Mouse (Mus musculus) retina, postnatal 1 day (tissue): ENCODE data around the gene Gm20662.

ENCODE experiments used
- DNase-seq: peaks from one replicate; pipeline ENCODE4 v3.0.0-alpha.2; 2012

The Gm20662 gene

DNA sequence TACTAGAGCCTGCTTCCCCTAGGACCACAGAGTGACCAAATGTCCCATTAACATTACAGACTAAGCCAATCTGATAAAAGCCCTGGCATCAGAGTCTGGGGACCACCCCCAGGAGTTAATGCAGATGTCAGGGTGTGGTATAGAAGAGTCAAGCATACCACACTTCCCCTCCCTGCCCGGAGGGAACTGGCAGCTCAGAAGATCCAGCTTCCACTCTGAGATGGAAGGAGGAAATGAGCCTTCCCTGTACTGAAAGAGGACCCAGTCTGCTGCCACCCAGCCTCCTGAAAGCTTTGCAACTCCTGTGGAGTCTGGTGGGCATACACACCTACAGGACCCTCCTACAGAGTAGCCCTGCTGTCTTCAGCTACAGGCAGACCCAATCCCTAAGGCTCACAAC is 58.9 kb downstream of the Gm20662 start:
- no peak for DNase-seq

DNA sequence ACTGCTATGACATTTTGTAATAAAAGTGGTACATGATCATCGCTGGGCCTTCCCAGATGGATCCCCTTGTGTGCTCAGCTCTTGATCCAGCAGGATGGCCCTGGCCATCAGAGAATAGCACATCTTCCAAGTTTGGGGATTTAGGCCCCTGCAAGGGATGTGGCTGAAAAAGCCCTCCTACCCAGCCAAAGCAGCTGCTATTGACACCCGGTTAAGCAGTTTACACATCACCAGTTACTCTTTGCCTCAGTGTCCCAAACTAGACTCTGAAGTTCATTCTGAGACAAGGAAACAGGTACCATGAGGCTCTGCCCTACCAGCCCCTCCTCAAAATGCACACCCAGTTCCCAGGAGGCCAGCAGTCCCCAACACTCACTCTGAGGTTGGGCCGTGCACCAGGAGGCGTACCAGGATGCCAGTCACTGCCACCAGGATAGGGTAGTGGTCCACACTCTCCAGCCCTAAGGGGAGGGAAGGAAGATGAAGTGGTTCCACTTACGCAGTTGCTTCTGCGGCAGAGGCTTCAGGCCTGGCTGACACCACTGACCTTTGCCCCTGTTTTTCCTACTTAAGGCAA is 59.6 kb downstream of the Gm20662 start:
- no peak for DNase-seq

DNA sequence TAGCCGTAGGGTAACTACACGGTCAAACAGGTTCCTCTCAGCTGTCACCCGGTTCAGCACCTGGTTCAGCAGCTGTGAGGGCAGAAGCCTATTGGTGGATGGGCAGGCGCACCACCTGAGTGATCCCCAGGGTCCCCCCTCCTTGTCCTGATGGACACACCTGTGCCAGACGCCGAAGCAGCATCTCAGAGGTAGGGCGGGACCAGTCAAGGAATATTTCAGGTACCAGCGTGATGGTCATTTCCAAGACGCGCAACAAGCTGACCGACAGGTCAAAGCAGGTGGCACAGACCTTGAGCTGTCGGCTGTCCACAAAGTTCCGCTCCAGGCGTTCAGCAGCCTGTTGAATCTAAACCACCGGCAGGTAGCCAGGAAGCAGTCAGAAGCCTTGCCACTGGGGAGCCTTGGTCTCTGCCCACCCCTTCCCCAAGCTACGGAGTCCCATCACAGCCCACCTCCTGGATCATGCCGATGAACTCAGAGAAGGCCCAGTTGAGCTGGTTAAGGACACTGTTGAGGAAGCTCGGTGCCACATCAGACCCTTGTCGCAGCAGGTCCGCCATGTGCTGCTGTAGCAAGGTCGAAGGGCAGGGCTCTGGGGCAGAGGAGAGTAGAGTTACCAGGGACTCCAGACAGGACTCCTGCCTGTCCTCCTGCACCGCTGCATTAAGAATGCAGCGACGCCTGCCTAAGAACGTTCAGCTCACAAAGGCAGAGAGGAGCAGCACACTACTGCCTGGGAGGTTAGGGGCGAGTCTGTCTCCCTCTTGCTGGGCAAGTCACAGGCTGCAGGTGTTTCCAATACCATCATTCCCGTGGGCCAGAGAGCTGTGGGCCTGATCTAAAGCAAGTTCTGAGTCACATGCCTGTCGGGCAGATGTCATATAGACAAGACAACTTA is 60.5 kb downstream of the Gm20662 start:
- DNase-seq: no peak

DNA sequence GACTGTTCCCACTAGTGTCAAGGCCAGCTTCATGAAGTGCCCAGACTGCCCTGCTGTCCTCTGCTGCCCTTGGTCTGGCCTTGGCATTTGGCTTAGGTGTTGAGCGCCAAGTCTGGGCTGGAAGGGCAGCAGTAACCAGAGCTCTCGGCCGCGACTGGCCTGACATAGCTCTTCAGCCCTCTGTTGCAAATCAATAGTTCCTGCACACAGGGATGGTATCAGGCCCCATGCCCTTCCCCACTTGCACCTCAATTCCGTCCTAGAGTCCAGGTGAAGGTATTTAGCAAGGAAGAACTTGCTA is 61.1 kb downstream of the Gm20662 start:
- no peak for DNase-seq

DNA sequence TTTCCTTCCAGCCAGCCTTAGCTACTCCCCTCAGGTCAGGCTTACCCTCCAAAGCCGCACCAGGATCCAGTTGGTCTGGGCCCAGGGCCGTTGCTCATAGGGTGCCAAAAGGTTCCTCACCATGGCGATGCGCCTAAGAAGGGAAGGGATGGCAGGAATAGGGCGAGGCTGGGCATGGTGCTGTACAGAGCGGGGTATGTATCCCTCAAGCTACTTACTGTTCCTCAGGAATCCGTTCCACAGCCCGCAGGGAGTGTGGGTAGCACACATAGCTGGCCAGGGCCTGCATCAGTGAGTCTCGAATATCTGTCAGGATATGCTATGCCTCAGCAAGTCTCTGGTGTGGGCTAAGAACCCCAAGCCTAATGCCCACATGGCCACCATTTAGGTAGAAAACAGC is 62.1 kb downstream of the Gm20662 start:
- DNase-seq: no peak

DNA sequence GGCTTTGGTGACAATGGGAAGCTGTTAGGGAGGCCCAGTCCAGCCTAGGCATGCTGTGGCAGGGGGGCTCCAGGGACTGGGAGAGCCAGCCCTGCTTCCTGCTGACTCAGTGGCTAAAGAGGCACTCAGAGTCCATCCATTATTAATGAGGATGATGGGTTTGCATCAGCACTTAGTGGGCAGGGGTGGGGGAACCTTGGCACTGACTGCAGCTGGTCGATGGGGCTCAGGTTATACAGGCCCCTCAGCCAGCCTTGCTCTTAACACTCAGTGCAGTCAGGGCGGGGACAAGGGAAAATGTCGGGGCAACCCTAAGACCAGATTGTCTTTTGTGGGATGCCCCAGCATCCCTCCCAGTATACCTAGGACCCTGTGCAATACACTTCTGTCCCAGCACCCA is 66.0 kb downstream of the Gm20662 start:
- no peak for DNase-seq

DNA sequence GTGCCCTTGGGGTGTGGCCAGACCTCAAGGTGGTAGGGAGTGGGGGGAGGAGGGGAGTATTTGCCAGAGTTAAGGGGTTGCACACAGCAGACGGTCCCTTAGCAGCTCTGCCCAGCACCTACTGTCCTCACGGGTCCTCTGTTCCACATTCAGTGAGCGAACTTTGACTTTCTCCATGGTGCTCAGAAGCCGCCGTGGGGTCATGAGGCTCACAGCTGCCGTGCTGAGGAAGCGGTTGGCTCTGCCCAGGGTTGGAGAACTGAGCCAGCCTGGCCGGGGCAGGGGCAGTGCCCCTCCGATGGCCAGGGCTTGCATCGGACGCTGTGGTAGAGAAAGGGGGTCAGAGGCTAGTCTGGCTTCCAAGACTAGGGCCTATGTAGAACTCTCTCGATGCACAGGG is 67.2 kb downstream of the Gm20662 start:
- DNase-seq: no peak

DNA sequence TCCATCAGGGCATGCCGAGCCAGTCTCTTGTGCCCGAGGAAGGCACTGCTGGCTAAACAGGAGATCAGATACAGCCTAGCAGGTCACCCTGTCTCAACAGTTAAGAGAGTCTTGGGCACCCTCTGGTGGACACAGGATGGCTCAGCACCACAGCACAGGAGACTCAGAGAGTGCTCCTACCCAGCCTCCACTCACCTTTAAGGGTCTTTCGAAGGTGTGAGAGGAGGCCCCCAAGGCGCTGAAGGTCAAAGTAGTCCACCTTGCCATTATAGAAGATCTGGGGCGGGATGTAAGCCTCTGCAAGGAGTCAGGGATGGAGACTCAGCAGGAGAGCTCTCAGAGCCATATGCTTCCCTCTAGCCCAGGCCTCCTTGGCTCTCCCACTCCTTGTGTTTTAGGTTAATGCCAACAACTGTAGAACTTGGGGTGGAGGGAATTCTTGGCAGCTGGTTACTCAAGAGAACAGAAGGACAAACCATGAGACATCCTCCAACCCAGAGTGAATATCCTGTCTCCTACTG is 69.4 kb downstream of the Gm20662 start:
- DNase-seq: peak; percentile 77

DNA sequence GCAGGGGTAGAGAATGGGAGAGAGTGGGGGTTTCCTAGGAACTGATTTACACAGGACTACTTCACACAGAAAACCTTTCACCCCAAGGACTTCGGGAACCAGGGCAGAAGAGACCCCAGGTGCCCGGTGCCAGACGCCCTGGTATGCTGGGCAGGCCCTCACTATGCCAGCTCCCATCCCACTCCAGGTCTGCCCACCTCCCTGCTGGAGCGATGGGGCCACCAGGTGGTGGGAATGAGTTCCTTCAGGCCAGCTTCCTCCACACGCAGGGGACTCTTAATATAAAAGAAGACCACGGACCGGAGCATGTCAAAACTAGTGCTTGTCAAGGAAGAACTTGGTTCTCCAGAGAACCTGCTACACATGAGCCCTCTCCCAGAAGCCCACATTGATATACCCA is 71.0 kb downstream of the Gm20662 start:
- DNase-seq: no peak

DNA sequence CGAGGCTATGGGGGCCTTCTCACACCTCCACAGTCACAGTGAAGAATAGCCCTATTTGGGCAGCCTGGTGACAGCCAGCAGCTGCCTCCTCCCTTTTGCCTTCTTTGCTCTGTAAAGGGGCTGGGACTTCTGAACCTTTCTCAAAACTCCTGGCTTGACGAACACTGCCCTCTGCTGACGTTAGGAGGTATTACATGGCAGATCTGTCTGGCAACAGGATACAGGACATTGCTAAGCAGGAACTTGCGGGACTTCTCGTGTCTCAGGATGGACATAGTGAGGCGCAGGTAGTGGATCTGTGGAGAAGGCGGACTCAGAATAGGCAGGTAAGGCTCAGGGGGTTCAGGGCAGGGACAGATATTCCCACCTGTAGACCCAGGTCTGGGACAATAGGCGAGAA is 71.8 kb downstream of the Gm20662 start:
- DNase-seq: peak; percentile 90

DNA sequence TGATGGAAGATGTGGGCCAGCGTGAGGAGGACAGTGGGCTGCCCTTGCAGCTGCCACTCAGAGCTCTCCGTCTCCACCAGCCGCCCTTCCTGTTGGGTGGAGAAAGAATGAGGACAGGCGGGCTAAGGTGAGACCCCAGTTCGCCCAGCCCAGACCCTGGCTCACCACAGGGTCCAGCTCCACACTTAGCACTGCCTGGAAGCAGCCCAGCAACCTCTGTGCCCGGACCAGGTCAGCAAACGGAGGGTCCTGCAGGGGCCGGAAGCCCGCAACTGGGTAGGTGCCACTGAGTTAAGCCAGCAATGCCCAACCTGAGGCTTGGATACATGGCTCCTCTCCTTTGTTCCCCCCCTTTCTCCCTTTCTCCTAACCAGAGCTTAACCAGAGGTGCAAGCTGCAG is 72.9 kb downstream of the Gm20662 start:
- no peak for DNase-seq

DNA sequence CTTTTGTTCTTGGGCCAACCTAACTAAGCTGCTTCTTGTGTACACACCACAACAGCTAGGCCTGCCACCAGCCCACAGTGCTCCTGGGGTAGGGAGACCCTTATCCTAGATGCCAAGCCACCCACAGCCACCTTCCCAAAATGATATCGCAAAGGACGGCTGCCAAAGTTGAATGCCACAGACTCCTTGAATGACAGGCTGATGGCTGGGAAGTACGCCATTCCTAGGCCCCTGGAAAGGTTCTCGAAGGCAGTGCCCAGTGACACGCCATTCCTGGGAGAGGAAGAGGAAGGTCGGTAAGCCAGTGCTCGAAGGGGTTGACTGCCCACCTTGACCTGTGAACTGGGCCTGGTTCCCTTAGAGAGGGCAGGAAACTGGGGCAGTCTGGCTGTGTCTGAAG is 73.4 kb downstream of the Gm20662 start:
- DNase-seq: no peak

DNA sequence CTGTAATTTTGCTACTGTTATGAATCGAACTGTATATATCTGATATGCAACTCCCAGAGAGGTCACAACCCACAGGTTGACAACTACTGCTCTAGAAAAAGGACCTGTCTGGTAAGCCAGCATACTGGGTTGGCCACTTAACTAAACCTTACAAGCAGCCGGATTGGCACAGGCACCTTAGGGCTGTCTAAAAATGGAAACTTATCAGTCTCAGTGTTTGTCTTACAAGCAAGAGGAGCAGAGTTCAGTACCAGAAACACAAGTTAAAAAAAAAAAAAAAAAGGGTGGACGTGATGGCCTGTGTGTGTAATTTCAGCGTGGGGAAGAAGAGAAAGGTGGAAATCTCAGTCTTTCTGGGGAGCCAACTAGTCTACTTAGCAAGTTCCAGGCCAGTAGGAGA is 75.7 kb downstream of the Gm20662 start:
- DNase-seq: no peak

DNA sequence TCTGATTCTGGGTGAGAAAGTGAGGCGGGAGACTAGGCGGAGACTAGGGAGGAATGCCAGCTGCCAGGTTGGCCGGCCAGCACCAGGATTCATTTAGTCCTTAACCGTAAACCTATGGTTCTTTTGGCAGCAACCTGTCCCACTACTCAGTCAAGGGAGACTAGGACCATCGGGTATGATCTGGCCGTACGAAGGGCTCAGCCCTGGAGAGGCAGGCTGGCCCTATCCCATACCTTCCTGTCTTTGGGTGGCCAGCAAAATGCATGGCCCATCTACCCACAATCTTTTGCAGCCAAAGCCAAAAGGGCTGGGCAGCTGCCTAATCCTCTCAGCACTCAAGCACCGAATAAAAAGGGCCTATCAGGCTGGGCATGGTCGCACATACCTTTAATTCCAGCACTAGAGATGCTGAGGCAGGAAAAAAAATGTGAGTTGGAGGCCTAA is 76.4 kb downstream of the Gm20662 start:
- no peak for DNase-seq

DNA sequence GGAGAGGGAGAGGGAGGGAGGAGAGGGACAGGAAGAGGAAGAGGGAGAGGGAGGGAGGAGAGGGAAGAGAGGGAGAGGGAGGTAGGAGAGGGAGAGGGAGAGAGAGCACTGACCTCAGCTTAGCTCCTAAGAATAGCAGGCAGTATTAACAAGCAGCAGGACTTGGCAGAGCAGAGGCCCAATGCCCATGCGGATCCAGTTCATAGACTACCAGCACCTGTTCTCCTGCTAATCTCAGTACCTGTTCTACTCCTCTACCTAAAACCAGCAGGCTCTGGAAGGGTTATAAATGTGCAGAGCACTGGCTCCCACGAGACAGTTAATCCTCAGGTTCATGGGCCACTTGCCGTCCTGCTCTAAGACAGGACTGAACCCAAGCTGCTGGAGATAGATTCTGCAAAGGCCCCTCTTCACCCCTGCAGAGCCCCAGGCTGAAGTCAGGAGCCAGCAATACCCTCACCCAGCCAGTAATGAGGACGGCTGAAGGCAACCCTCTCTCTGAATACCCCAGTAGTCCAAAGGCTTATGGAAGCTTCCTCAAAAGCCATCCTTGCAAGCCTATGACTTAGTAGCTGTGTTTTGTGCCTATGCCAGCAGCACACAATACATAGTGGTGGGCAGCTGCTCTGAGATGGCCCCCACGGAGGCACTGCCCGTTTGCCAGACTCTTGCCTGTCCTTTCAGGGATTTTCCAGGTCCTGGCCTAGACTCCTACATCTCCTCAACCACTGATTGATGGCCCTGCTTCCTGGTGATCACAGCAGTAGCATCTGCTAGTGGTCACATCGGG is 77.2 kb downstream of the Gm20662 start:
- no peak for DNase-seq

DNA sequence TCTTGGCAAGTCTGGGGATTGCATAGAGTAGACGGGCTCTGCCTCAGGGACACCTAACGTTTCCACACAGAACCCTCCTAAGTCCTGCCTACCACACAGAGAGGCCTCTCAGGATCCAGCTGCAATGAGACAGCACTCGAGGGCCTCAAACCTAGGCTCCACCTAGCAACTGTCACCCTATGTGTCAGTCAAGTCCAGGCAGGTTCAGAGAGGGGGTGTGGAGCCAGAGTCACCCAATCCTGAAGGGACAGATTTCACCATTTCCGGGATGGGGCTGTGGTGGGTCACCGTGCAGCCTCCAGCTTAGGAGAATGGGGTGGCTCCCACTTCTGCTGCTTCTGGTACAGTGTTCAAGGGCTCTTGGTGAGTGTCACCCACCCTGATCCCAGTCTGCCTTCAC is 84.0 kb downstream of the Gm20662 start, which contains the start of gene Mst1:
Mst1 (plus strand) TSS at position 269 of the 400 bp plus-strand sequence.
- DNase-seq: no peak

DNA sequence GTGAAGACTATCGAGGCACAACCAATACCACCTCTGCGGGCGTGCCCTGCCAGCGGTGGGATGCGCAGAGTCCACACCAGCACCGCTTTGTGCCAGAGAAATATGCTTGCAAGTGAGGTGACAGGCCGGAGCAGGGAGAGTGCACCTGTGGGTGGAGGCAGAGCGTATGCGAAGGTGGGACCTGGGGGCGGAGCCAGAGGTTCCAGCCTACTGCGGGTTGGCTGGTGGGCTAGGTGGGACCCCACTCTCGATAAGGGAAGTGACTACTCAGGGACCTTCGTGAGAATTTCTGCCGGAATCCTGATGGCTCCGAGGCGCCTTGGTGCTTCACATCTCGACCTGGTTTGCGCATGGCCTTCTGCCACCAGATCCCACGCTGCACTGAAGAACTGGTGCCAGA is 86.4 kb downstream of the Gm20662 start:
- DNase-seq: no peak

DNA sequence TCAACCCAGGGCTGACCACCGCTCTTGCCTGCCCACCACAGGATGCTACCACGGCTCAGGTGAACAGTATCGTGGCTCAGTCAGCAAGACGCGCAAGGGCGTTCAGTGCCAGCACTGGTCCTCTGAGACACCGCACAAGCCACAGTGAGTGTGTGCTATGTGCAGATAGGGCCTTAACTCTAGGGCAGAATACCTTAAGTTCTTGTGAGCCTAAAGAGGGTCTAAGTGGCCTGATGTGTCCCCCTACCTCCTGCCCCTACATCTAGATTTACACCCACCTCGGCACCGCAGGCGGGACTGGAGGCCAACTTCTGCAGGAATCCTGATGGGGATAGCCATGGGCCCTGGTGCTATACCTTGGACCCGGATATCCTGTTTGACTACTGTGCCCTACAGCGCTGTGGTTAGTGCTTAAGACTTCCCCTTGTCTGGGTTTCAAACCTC is 86.9 kb downstream of the Gm20662 start, which contains the start of gene Rnf123:
Rnf123 (minus strand) TSS at position 359 of the 444 bp plus-strand sequence.
- no peak for DNase-seq

DNA sequence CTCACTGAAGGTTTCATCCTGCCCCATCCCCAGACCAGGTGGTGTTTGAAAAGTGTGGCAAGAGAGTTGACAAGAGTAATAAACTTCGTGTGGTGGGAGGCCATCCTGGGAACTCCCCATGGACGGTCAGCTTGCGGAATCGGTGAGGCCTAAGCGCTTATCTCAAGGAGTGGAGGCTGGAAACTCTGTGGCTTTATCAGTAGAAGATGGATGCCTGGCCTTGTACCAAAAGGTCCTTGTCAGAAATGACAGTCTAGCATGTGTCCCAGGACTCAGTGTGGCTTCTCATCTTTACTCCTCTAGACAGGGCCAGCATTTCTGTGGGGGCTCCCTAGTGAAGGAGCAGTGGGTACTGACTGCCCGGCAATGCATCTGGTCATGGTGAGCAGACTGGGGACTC is 87.4 kb downstream of the Gm20662 start:
- no peak for DNase-seq

DNA sequence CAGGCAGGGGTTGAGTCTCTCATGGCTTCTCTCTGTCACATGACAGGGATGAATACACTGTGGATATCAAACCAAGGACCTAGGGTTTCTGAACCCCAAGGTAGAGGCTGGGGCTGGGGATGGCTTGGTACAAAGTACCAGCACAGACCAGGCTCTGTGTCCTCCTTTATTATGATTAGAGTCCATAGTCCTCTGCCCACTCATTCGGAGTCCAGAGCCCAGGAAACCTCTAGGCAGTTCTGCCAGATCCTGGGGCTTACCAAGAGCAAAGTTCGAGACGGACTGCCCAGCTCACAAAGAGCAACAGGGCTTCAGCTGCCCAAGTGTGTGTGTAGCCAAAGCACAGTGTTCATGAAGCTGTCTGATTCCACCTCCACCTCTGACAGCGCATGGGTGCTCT is 89.1 kb downstream of the Gm20662 start:
- DNase-seq: no peak

DNA sequence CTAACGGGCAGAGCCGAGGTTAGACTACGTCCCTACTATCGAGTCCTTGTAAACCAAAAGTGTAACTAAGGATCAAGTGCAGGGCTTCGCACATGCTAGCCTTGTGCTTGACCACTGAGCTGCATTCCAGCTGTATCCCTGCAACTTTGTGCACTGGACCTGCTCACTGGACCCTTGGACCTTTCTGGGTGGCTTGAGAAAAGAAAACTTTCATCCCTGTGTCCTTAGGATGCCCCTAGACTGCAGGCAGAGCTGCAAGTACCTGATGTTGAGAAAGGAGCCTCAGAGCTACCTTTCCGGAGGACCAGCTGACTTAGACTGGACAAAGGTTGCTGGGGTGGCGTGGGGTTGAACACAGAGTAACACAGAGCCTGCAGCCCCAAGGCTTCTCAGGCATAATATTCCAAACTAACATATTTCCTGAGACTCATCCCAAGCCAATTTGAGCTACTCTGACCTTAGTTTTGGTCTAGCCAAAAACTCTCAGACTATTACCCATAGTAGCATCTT is 94.5 kb downstream of the Gm20662 start:
- no peak for DNase-seq

DNA sequence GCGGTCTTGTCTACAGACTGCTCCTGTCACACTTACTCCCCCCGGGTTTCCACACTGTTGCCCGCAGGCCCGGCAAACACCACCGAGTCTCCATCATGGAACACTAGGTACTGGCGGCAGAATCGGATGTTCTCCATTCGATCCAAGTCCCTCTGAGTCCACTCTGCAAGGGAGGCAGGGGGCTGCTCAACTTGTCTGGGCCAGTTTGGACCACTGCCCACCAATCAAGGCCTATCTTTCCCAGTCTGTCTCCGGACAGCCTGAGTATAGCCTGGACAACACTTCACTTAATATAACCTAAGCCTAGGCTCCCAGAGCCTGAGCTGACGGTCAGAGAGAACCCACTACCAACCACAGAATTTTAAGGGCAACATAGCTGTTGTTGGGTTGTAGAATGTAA is 97.4 kb downstream of the Gm20662 start:
- DNase-seq: no peak
